Mouse (Mus musculus) testis, adult 2 months (tissue): Measurements from ENCODE around the gene Xxylt1.

Experiments
- CTCF ChIP-seq: fragments of 200-500 bp; IDR thresholded peaks from 2 replicates; pipeline ENCODE4 v1.5.1; 2012; ENCODE audit warnings: low read depth, mild to moderate bottlenecking, inconsistent platforms, low read length, moderate library complexity; ENCODE audit not compliant: control insufficient read depth, insufficient read depth, insufficient replicate concordance
- POLR2A ChIP-seq: fragments of 200-500 bp; IDR thresholded peaks from 2 replicates; pipeline ENCODE4 v1.6.1; 2012; ENCODE audit warnings: low read depth, mild to moderate bottlenecking, inconsistent platforms, low read length, moderate library complexity; ENCODE audit not compliant: control insufficient read depth

GRCm38 (mm10) chr16:30973416-30973815 lies 107.8 kb downstream of the Xxylt1 start:
- no peak for TF ChIP-seq CTCF
- no peak for TF ChIP-seq POLR2A
